Mouse (Mus musculus): ENCODE data around the gene Zfp664.

Zfp664 gene

DNA sequence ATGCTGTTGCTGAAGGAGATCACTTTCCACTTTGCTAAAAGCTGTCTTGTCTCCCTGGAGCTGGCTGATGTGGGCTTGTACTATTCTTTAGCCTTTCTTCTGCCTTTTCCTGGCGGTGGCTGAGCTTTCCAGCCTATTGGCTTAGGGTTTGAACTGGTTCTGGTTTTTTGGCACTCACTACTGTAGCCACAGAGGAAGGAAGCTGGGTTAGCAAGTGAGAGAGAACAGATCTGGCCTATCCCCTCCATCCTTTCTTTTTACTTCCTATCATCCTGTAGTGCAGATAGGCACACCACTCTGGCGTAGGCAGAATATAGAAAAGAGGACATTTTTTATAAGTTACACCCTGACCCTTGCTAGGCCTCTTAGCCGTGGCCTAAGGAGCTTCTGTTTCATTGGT lies 10.6 kb downstream of the Zfp664 start:
- DNase-seq = no peak

GRCm38 (mm10) chr5:124873890-124874601 lies 11.6 kb downstream of the Zfp664 start:
- DNase-seq = no peak

DNA sequence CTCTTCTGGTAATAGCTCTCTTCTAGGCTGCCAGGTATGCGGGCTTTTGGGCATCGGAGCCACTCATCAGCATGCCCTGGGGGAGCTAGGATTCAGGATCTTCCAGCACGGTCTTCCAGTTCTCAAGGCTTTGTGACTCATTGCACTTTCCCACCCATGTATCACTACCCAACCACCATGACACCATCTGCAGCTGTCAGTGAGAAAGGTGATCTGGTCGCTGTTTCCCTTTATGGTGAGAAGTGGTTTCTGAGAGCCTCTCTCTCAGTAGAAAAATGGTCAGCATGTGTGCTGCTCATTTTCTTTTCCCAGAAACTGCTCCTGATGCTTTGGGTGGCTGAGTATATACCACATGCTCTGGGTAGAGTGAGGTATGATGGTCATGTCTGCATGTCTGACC lies 16.8 kb downstream of the Zfp664 start:
- no peak for DNase-seq

DNA sequence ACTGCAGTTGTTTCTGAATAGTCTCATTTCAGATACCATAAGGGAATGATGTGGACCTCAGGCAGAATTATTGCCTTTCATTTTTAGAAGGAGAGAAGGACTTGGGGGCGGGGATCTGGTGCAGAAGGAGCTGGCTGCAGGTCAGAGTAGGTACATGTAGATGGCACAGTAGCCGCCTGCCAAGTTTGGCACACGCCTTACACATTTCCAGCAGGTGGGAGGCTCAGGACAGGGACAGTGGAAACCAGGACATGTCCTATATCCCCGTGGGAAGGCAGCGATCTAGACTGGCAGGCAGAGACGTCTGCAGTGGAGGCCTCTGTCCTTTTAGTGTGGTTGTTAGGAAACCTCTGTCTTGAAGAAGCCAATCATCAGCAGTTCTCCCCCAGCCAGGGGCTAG lies 17.3 kb downstream of the Zfp664 start:
- DNase-seq = peak; percentile 46 to 48

GRCm38 (mm10) chr5:124883877-124884276 lies 21.4 kb downstream of the Zfp664 start:
- DNase-seq = peak; percentile 76 to 77

- DNase-seq = no peak
Measured at GRCm38 (mm10) chr5:124888661-124889060, 26.2 kb downstream of the Zfp664 start.

DNA sequence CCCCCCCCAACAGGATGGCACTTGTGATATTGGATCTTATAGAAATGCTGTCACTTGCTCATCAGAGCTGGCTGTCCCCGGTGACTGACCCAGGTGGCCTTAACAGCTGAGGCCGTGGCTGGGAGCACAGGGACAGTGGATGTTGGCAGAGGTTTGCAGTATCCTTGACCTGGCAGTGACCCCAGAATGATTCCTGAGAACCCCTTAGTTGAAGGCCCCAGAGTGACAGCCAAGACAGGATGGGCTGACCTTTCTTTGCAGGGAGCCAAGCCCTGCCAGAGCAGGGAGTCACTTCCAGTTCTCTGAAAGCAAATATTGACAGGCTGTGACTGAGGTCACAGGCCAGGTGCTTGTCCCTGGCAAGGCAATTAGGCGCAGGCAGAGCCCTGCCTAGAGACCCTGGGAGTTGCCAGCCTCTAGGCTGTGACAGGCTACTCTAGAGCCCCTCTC lies 29.5 kb downstream of the Zfp664 start:
- no peak for DNase-seq

DNA sequence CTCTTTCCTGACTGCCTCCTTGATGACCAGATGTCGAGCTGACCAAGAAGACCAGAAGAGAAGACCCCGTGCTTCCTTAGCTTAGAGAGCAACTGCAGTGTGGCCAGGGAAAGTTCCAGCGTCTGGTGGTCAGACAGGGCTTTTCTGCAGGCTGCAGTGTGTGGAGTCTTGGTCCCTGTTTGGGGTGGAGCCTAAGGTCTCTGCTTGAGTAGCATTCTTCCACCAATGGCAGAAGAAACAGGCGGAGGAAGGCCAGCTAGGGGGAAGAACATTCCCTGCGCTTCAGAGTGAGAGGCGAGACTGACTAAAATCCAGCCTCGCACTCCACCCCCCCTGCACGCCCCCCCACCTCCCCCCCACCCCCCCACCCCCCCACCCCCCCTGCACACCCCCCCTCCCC lies 33.6 kb downstream of the Zfp664 start:
- no peak for DNase-seq

GRCm38 (mm10) chr5:124899945-124900631 lies 37.6 kb downstream of the Zfp664 start:
- peak; percentile 84 to 87 for DNase-seq

DNA sequence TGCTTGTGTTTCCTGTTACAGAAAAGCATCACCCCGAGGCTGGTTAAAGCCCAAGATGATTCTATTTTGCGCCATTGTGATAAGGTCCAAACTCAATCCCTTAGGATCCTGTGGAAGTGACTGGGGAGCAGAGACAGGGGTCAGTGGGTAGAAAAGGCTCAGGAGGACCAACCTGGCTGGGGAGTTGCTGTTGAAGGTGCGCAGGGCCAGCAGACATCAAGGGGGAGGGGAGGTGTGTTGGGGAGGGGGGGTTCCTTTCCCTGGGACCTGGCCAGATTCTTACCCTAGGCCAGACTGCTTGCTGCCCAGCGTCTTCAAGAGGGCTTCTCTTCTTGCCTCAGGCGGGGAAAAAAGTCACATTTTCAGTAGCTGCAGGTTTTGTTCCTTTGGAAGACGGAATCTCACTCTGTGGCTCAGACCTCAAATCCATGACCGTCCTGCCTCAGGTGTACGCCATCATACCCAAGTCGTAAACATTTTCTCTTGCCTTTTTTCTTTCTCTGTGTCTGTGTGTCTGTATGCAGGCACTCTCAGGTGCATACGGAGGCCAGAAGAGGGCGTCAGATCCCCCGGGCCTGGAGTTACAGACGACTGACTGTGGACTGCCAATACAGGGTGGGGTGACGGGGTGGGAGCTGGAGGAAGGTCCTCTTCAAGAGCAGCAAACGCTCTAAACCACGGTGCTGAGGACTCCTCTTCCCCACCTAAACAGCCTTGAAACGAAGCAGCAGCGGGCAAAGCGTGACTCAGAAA lies 38.4 kb downstream of the Zfp664 start:
- DNase-seq = no peak

DNA sequence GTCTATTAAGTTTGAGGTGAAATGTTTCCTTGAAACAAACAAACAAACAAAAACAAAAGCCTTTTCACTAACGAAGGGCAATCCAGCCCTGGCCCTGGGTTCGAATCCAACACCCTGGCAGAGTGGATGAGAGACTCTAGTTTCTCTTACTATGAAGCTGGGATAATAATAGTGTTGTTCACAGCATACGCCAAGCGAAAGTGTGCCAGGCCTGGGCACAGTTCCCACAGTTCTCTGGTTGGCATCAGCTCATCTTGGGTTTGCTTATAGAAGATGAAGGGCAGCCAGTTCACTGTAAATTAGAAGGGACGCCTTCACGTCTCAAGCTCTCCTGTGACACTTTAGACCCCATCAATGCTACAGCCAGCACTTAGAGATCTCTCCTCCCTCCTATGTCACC lies 39.2 kb downstream of the Zfp664 start:
- peak; percentile 80 to 82 for DNase-seq

DNA sequence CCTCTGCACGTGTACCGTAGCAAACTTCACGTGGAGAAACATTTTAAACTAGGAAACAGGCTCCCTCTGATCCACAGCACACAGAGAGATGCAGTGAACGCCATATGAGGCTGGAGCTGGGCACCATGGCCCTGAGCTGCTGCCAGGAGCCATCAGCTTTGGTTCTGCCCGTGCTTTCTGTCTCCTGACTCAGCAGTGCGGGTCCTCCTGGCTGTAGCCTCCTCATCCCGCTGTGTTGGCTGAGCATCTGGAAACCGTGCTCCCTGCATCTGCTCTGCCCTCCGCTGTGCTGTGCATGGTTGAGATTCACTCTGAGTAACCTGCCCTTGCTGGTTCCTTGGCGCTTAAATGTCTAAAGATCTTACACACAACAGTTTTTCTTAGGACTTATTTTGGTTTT lies 39.7 kb downstream of the Zfp664 start:
- peak; percentile 33 for DNase-seq

- no peak for DNase-seq
Measured at GRCm38 (mm10) chr5:124903852-124904251, 41.4 kb downstream of the Zfp664 start.

DNA sequence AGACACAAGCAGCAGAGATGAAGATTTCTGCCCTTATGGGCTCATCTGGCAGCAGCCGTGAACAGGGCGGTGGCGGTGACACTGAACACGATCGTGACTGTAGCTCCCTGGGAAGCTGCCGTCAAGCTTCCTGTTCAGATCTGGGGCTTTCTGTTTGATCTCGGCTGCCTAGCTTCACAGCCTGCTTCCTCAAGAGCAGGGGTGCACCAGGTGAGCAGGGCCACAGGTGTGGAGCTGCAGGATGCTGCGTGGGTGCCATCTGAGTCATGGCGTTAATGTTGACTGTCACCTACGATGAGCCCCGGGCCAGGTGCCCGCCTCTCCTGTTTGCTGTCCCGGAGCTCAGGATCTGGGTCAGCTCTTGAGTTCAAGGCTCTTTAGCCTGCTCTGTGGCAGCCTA lies 44.4 kb downstream of the Zfp664 start:
- no peak for DNase-seq

GRCm38 (mm10) chr5:124908860-124909259 lies 46.4 kb downstream of the Zfp664 start:
- DNase-seq = peak; percentile 84 to 86

DNA sequence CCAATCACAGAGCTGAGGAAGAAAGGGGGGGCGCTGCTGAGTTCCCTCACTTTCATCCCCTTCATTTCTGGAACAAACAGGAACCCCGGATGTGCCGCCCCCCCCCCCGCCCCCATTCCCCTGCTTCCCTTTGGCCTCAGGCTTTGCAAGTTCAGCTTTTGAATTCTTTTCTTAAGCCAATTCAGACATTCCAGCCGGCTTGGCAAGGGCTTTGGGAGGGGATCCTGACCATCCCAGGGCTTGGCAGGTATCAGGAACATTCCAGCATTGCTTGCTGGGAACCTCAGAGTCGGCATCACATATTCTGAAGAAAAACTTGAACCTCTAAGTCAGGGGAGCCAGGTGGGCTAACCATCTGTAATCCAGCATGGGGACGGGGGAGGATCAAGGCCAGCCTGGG lies 49.8 kb downstream of the Zfp664 start:
- no peak for DNase-seq

- DNase-seq = no peak
Measured at GRCm38 (mm10) chr5:124912946-124913933, 50.7 kb downstream of the Zfp664 start.

DNA sequence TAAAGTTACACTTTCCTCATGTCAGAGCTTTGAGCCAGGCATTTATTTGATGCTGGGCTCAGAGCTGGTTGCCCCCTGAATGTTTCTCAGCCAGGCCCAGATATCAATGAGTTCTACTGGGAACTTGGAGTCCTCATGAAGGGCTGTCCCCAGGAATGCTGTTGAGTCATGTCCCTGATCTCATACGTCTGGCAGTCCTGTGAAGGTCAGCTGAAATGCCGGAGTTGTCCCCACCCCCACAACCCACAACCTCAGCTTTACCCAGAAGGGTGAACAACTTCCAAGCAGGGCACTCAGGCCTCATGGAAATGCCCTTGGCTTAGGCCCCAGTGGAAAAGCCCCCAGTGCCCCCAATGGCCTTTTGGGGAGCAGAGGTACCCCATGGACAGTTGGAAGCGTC lies 57.3 kb downstream of the Zfp664 start:
- DNase-seq = no peak

GRCm38 (mm10) chr5:124921410-124921809 lies 58.9 kb downstream of the Zfp664 start:
- no peak for DNase-seq

- no peak for DNase-seq
Measured at GRCm38 (mm10) chr5:124922356-124923352, 60.2 kb downstream of the Zfp664 start.

- no peak for DNase-seq
Measured at GRCm38 (mm10) chr5:124929425-124930054, 67.0 kb downstream of the Zfp664 start.

Data from cerebellum, postnatal 36 days (tissue).